Mouse (Mus musculus) heart, postnatal 0 days (tissue): Measurements from ENCODE around the gene Cnnm4.

Experiments used
- CTCF ChIP-seq: IDR thresholded peaks from 2 replicates; pipeline ENCODE4 v1.5.1; 2016; ENCODE audit warnings: antibody characterized with exemption, control low read depth, low read depth
- EP300 ChIP-seq: IDR thresholded peaks from 2 replicates; pipeline ENCODE4 v1.6.1; 2016; ENCODE audit warnings: antibody characterized with exemption, low read depth

DNA sequence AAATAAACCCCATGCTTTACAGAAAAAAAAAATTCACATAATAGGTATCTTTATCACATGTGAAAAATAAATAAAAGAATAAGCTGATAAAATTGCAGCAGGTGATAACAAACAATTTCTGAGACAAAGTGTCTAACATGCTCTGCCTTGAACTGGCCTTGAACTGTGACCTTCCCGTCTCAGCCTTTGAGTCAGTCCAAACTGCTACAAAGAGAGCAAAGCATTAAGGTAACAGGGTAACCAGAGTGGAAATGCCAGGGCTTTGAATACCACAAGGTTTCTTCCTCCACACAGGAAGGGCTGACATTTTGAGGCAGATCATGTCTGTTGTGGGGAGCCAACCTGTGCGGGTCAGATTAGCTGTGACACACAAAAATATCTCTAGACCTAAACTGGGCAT, 74.0 kb downstream of the Cnnm4 start:
- TF ChIP-seq EP300 (no peak), CTCF (no peak)
